Comparison of ENCODE assay signal across 22 mouse cellular contexts in the genomic region with DNA sequence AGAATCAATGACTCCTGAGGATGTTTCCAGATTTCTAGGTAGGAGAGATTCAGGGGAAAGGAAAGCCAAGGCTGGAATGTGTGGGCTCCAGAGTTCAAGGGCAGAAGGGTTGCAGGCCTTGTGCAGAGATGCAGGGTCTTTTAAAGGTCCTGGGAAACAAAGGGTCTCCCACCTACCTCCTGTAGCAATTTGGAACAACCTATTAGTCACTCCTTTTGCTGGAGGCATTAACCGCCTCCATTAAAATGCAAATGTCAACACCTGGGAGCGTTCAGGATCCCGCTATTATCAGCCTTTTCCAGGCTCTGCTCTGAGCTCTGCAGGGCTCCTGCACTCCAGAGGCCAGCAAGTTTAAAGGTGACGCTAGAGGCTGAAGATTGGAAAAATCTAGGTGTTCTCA. TPM values are rescaled to one million over a fixed set of nuclear protein-coding genes. Genes with fewer than 3 reads are reported as not detected.
DNase-seq lines count a peak whose midpoint lies in the region; TF ChIP-seq lines count a peak whose summit lies in the region.
"Had no signal": no experiment of that assay in that cellular context is flagged by ENCODE, and none has a peak within 500 bp of the region (broad histone marks: within the 10 kb centered on the region; RNA-seq: fewer than 3 reads in every experiment).

No protein-coding gene starts in this region.

- TF ChIP-seq POLR2A in ES-Bruce4 (IDR thresholded peaks at IDR 0.05; ENCODE audit: insufficient read depth, low read length): no peak

- H3K36me3 ChIP-seq in ES-Bruce4 (ENCODE audit: control insufficient read depth, insufficient read depth, low read length, poor library complexity, severe bottlenecking): no peaks in the 10 kb centered on the region
- no peaks in the 10 kb centered on the region for H3K36me3 ChIP-seq in ES-E14 (ENCODE audit: control insufficient read depth, insufficient read depth, low read length, poor library complexity, severe bottlenecking)
- H3K36me3 ChIP-seq: embryonic facial prominence, embryonic 13.5 days; embryonic facial prominence, embryonic 15.5 days; forebrain, embryonic 10.5 days; forebrain, embryonic 12.5 days had no signal

- H3K9me3 ChIP-seq in ES-Bruce4 (replicated peaks; ENCODE audit: control insufficient read depth, insufficient read depth, low read length, poor library complexity, severe bottlenecking): peaks cover 11% of the 10 kb centered on the region
- 0 out of 2 replicates have a peak, but pooled peaks cover 3% of the 10 kb centered on the region for H3K9me3 ChIP-seq in ES-E14 (ENCODE audit: control insufficient read depth, insufficient read depth, low read depth, low read length)
- H3K9me3 ChIP-seq: embryonic facial prominence, embryonic 13.5 days; embryonic facial prominence, embryonic 15.5 days; forebrain, embryonic 12.5 days had no signal

- H3K4me3 ChIP-seq in ES-Bruce4 (ENCODE audit: low read depth, low read length) (no peak overlapping the region), ES-E14 (ENCODE audit: insufficient read depth in 1 of 2, low read depth in 1 of 2, low read length in 2 of 2, poor library complexity in 1 of 2, severe bottlenecking in 1 of 2) (no peak overlapping the region)
- H3K4me3 ChIP-seq: embryonic facial prominence, embryonic 13.5 days; embryonic facial prominence, embryonic 15.5 days; erythroblast, embryonic 14.5 days; forebrain, embryonic 10.5 days; forebrain, embryonic 12.5 days had no signal

- H3K4me1 ChIP-seq in ES-Bruce4 (ENCODE audit: control insufficient read depth, insufficient read depth, low read length) (no peaks in the 10 kb centered on the region), ES-E14 (ENCODE audit: control insufficient read depth in 2 of 2, insufficient read depth in 2 of 2, low read length in 2 of 2, poor library complexity in 1 of 2) (peaks cover 2% of the 10 kb centered on the region in 2 experiments; a peak in 2 of 4 replicates)
- H3K4me1 ChIP-seq: embryonic facial prominence, embryonic 13.5 days; embryonic facial prominence, embryonic 15.5 days; forebrain, embryonic 12.5 days had no signal

- H3K27ac ChIP-seq in ES-Bruce4 (ENCODE audit: insufficient read depth, low read length) (peak overlapping the region; percentile 57; the same call in 1 of the 2 replicates), ES-E14 (ENCODE audit: insufficient read depth, low read depth, low read length, poor library complexity, severe bottlenecking) (peak overlapping the region; percentile 17; the same call in 1 of the 2 replicates)
- H3K27ac ChIP-seq: embryonic facial prominence, embryonic 13.5 days; embryonic facial prominence, embryonic 15.5 days; forebrain, embryonic 10.5 days; forebrain, embryonic 12.5 days had no signal

- peaks cover 2% of the 10 kb centered on the region; the same call in 1 of the 2 replicates for H3K27me3 ChIP-seq in ES-Bruce4 (ENCODE audit: control insufficient read depth, insufficient read depth, low read length, poor library complexity, severe bottlenecking)

- in situ Hi-C loops in ES-E14 (cut with MboI; ENCODE audit: low sequenced_read_pairs in 2 of 2, unreplicated experiment in 2 of 2): no loop called here

- TF ChIP-seq CTCF in ES-Bruce4 (IDR thresholded peaks at IDR 0.05; ENCODE audit: low read depth, low read length): no peak

- H3K9ac ChIP-seq in ES-Bruce4 (ENCODE audit: low read depth, poor library complexity, severe bottlenecking): no peak overlapping the region
- H3K9ac ChIP-seq in ES-E14 (ENCODE audit: insufficient read depth, low read depth, low read length, poor library complexity, severe bottlenecking): no peak overlapping the region
- H3K9ac ChIP-seq: embryonic facial prominence, embryonic 13.5 days; embryonic facial prominence, embryonic 15.5 days; forebrain, embryonic 12.5 days had no signal

- peak; percentile 94 for TF ChIP-seq EP300 in ES-Bruce4 (IDR thresholded peaks at IDR 0.05; ENCODE audit: insufficient read depth, low read depth, low read length)

- peak; percentile 84 for DNase-seq in ES-E14 (ENCODE audit: low read depth, low spot score)
- DNase-seq in WW6 (ENCODE audit: low read depth, low spot score): peak; percentile 49
- DNase-seq in adipocyte (ENCODE audit: low spot score): no peak
- no peak for DNase-seq in gastrocnemius, postnatal 4 days (ENCODE audit: low spot score in 2 of 2)
- no peak for DNase-seq in Muller cell, postnatal 12 days (ENCODE audit: inconsistent ontology term)
- DNase-seq: adrenal gland, adult 8-10 months; adrenal gland, postnatal 14 days; adrenal gland, postnatal 36 days; B cell, adult 2 months; cerebellum, adult 11-12 months; cerebellum, adult 2 months; cerebellum, adult 9-10 months; cerebellum, postnatal 10 days; cerebellum, postnatal 25 days; embryo, embryonic 11 days had no signal

TF ChIP-seq in ES-E14, 5 proteins besides CTCF, POLR2A, EP300 and RAD21:
- no peak for TF ChIP-seq ZC3H11A (IDR thresholded peaks at IDR 0.05; ENCODE audit: borderline replicate concordance, low read depth, low read length)
- TF ChIP-seq CHD2 (IDR thresholded peaks at IDR 0.05; ENCODE audit: low read depth, low read length): peak; percentile 71
- TF ChIP-seq HCFC1 (IDR thresholded peaks at IDR 0.05; ENCODE audit: borderline replicate concordance, insufficient read depth, low read length): no peak
- TF ChIP-seq MAFK (IDR thresholded peaks at IDR 0.05; ENCODE audit: insufficient read depth, low read depth, low read length): 0 out of 2 replicates have a peak, but pooled peaks have one; percentile 7
- no peak for TF ChIP-seq ZNF384 (IDR thresholded peaks at IDR 0.05; ENCODE audit: low read depth, low read length)

RNA-seq across cellular contexts. Expression of a gene that starts 8.5 kb away (rescaled TPM):
- 0.50 and 1.2 TPM in 2 replicates for polyA plus RNA-seq in ES-Bruce4 (2011; ENCODE audit: insufficient read depth, insufficient read length, low read depth, missing spikeins)
- 0.85 and 1.3 TPM in 2 replicates for total RNA-seq in ES-E14 (2012; rRNA removed)
- 1 to 10 TPM; 4.7 to 5.9 TPM for total RNA-seq in gastrocnemius, postnatal 4 days (2021)
- total RNA-seq: common myeloid progenitor, adult 5-6 weeks had no signal
- polyA plus RNA-seq: erythroblast, embryonic 14.5 days had no signal

Comparison
In these comparisons a context has a peak if more than half of its experiments do, and no peak if none do; other contexts are left out.
1. DNase-seq: peak in ES-E14 (single experiment) and WW6 (single experiment); none in adipocyte (single experiment), gastrocnemius, postnatal 4 days (0 of 2) and Muller cell, postnatal 12 days (single experiment).